Mouse (Mus musculus) heart, postnatal 0 days (tissue): ENCODE results near the gene Rmnd5a.

Experiments
- CTCF ChIP-seq: IDR thresholded peaks from 2 replicates; pipeline ENCODE4 v1.5.1; 2016; ENCODE audit warnings: antibody characterized with exemption, control low read depth, low read depth
- EP300 ChIP-seq: IDR thresholded peaks from 2 replicates; pipeline ENCODE4 v1.6.1; 2016; ENCODE audit warnings: antibody characterized with exemption, low read depth

DNA sequence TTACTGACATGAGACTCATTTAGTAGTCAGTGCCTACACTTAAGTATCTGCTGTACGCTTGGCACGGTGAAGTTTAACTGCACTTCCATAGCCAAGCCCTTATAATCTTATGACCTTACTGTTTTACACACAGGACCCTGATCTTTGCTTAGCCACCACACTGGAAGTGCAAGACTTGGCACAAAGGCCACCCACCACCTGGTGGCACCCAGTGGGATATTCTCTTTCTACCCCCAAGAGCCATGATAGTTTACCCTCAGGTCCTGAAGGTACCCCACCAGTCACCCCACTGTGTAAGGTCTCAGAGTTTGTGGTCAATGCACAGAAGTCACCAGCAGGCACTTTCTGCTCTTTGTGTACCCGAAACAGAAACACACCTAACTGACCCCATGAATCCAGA lies 89.2 kb downstream of the Rmnd5a start:
- TF ChIP-seq EP300 (no peak), CTCF (no peak)
